Mouse (Mus musculus) forebrain, embryonic 13.5 days (tissue): ENCODE results near the gene Kank1. TPM values are rescaled to one million over a fixed set of nuclear protein-coding genes. Genes with fewer than 3 reads are reported as not detected.

Experiments
- ATAC-seq: fragments of 200-750 bp; cut with Nextera tagmentation; 2 replicates; pipeline ENCODE4 v1.8.0; 2017
- H3K27ac ChIP-seq: fragments of 300-500 bp; sonication (generic); 2 replicates; pipeline ENCODE4 v1.5.1; 2015; ENCODE audit warnings: inconsistent platforms, mild to moderate bottlenecking, moderate library complexity
- H3K27me3 ChIP-seq: fragments of 300-500 bp; sonication (generic); 2 replicates; pipeline ENCODE4 v1.6.1; 2015; ENCODE audit warnings: mild to moderate bottlenecking, inconsistent platforms
- H3K36me3 ChIP-seq: fragments of 300-500 bp; sonication (generic); 2 replicates; pipeline ENCODE4 v1.6.1; 2015; ENCODE audit warnings: mild to moderate bottlenecking, inconsistent platforms; ENCODE audit not compliant: poor library complexity, severe bottlenecking
- H3K4me1 ChIP-seq: fragments of 300-500 bp; sonication (generic); 2 replicates; pipeline ENCODE4 v1.6.1; 2015; ENCODE audit warnings: inconsistent platforms
- H3K4me2 ChIP-seq: fragments of 300-500 bp; sonication (generic); 2 replicates; pipeline ENCODE4 v1.6.1; 2015; ENCODE audit warnings: inconsistent platforms, mild to moderate bottlenecking, moderate library complexity
- H3K4me3 ChIP-seq: fragments of 300-500 bp; sonication (generic); 2 replicates; pipeline ENCODE4 v1.5.1; 2015; ENCODE audit warnings: mild to moderate bottlenecking, inconsistent platforms
- H3K9ac ChIP-seq: fragments of 300-500 bp; sonication (generic); 2 replicates; pipeline ENCODE4 v1.6.1; 2015; ENCODE audit warnings: mild to moderate bottlenecking, inconsistent platforms
- H3K9me3 ChIP-seq: fragments of 300-500 bp; sonication (generic); replicated peaks from 2 replicates; pipeline ENCODE4 v1.6.1; 2016; ENCODE audit warnings: inconsistent platforms
- WGBS: fragments of 180-500 bp; shearing (Covaris S2); methylation state at CpG from one replicate; pipeline ENCODE4 v1.1.7; 2015; 5-methylcytosine and 5-hydroxymethylcytosine counted together
- polyA plus RNA-seq: library from polyadenylated mRNA; unstranded; fragments of >200 nt; fragmentation: Nextera tagmentation; extraction: Ambion mirVana; gene quantifications from 2 replicates; pipeline ENCODE4 v1.2.1, GENCODE M21; 2015

The Kank1 gene
- polyA plus RNA-seq, 1 experiment from 2014 or later, result 2.7 TPM

GRCm38 (mm10) chr19:25376871-25377270, 140.1 kb downstream of the Kank1 start:
- no peak for ATAC-seq
- H3K36me3 ChIP-seq, result no peaks in the 10 kb centered on the region
- no peak overlapping the region for H3K4me3 ChIP-seq
- H3K9ac ChIP-seq, result no peak overlapping the region
- peaks cover 12% of the 10 kb centered on the region for H3K4me1 ChIP-seq
- 88% methylated on average over 13 of the region's 13 CpGs for WGBS
- no peak overlapping the region for H3K27ac ChIP-seq
- no peaks in the 10 kb centered on the region for H3K27me3 ChIP-seq
- no peak overlapping the region for H3K4me2 ChIP-seq
- no peaks in the 10 kb centered on the region for H3K9me3 ChIP-seq

DNA sequence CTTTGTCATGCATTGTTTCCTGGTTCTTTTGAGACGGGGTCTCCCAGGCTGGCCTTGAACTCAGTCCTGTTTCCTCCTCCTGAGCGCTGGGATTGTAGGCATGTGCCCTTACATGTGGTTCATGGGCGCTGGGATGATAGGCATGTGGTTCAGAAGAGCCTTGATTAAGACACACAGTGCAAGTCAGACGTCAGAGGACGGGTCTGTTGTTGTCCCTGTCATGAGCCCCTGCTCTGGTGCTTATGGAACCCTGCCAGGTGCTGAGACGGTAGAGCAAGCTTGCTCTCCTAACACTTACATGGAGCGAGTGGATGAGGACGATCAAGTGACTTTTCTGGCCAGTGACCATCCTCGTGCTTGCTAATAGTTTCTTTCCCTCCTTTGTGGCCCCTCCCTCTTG, 143.9 kb downstream of the Kank1 start:
- H3K4me1 ChIP-seq, result peaks cover 8% of the 10 kb centered on the region
- H3K27me3 ChIP-seq, result no peaks in the 10 kb centered on the region
- no peak overlapping the region for H3K9ac ChIP-seq
- ATAC-seq, result no peak
- WGBS, result 85% methylated on average over 9 of the region's 9 CpGs
- no peak overlapping the region for H3K27ac ChIP-seq
- no peak overlapping the region for H3K4me2 ChIP-seq
- H3K9me3 ChIP-seq, result no peaks in the 10 kb centered on the region
- no peaks in the 10 kb centered on the region for H3K36me3 ChIP-seq
- no peak overlapping the region for H3K4me3 ChIP-seq

GRCm38 (mm10) chr19:25381972-25382371, 145.2 kb downstream of the Kank1 start:
- Histone ChIP-seq H3K27me3 (no peaks in the 10 kb centered on the region), H3K36me3 (no peaks in the 10 kb centered on the region), H3K4me1 (peaks cover 8% of the 10 kb centered on the region), H3K4me3 (no peak overlapping the region), H3K4me2 (no peak overlapping the region), H3K9me3 (no peaks in the 10 kb centered on the region), H3K27ac (no peak overlapping the region), H3K9ac (no peak overlapping the region)
- no peak for ATAC-seq
- 55% methylated on average over 7 of the region's 7 CpGs for WGBS

DNA sequence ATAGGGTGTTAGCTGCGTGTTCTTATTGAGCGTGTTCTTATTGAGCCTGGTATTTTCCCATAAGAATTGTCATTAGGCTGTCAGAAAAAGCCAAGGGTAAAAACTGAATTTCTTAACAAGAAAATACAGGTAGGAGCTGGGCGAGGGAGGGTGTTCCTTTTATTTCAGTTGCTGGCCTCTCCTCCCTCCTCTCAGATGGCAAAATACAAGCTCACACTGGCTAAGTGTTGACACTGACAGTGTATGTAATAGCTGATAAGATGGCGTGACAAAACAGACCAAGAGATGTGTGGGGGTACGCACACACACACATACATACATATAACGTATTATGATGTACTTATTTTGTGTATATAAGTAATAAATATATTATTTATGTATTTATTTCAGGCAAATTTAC, 145.7 kb downstream of the Kank1 start:
- H3K4me1 ChIP-seq, result peaks cover 8% of the 10 kb centered on the region

DNA sequence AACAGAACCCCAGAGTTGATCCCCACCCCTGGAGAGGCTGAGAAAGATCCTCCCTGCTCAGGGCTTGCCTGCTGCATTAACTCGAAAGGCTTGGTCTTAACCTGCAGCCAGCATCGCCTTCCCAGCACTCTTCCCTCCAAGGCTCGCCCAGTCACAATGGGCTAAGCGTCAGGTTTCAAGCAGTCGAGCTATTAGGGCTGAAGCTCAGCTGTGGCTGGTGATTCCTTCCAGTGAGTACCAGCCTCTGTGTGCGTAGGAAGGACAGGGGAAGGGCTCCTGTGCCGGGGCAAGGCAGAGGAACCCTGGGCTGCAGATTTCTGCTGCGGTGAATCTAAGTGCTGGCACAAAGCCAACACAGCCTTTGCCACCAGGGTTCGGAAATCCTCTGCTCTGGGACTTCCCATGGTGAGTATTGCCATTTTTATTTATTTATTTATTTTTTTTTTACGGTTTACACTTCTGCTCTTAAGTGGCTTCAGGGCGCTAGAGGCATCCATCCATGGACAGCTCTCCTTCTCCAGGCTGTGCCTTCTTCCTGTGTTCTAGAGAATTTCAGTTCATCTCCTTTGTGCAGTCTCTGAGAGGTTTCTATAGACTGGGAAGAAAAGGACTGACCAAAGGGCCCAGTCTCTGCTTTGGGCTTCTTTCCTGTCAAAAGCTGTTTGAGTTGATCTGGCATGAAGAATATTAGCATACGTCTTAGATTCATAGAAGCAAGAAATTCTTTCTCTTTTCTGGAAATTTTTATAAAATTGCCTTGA, 146.8 kb downstream of the Kank1 start:
- no peaks in the 10 kb centered on the region for H3K36me3 ChIP-seq
- 0 out of 2 replicates have a peak overlapping the region, but pooled peaks have one; percentile 31 for H3K9ac ChIP-seq
- no peak overlapping the region for H3K27ac ChIP-seq
- 10% methylated on average over 12 of the region's 12 CpGs for WGBS
- ATAC-seq, result no peak
- H3K9me3 ChIP-seq, result no peaks in the 10 kb centered on the region
- peak overlapping the region; percentile 27; the same call in 1 of the 2 replicates for H3K4me2 ChIP-seq
- peaks cover 8% of the 10 kb centered on the region for H3K4me1 ChIP-seq
- no peak overlapping the region for H3K4me3 ChIP-seq
- no peaks in the 10 kb centered on the region for H3K27me3 ChIP-seq

More for the DNA sequence above, 145.7 kb downstream of the Kank1 start:
- no peaks in the 10 kb centered on the region for H3K27me3 ChIP-seq
- no peak overlapping the region for H3K4me3 ChIP-seq
- no peak overlapping the region for H3K9ac ChIP-seq
- 91% methylated on average over 6 of the region's 6 CpGs for WGBS
- H3K4me2 ChIP-seq, result no peak overlapping the region
- no peak for ATAC-seq
- no peaks in the 10 kb centered on the region for H3K36me3 ChIP-seq
- no peaks in the 10 kb centered on the region for H3K9me3 ChIP-seq
- no peak overlapping the region for H3K27ac ChIP-seq

DNA sequence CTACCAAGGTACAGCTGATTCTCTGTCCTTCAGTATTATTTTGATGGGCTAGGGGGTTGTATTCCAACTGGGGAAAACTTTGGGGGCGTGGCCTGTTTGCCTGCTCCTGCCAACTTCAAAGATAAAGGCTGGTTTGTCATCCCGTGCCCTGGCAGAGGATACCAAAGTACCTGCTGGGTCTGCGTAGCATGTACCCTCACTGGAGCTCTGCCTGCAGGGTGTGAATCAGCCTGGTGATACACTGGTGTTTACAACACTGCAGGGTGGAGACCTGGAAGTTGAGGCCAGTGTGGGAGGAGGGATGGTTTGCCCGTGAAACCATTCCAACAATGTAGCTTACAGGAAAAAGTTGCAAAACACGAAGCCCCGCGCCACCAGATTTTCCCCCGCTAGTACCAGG, 149.2 kb downstream of the Kank1 start:
- no peak for ATAC-seq

GRCm38 (mm10) chr19:25386679-25387470, 150.1 kb downstream of the Kank1 start:
- Histone ChIP-seq H3K9me3 (no peaks in the 10 kb centered on the region), H3K27ac (no peak overlapping the region), H3K4me2 (no peak overlapping the region), H3K4me3 (no peak overlapping the region), H3K36me3 (no peaks in the 10 kb centered on the region), H3K27me3 (no peaks in the 10 kb centered on the region), H3K9ac (no peak overlapping the region), H3K4me1 (peaks cover 8% of the 10 kb centered on the region)
- no peak for ATAC-seq
- 89% methylated on average over 16 of the region's 16 CpGs for WGBS

More for the DNA sequence above, 149.2 kb downstream of the Kank1 start:
- Histone ChIP-seq H3K4me1 (peaks cover 8% of the 10 kb centered on the region), H3K4me2 (no peak overlapping the region), H3K27me3 (no peaks in the 10 kb centered on the region), H3K9me3 (no peaks in the 10 kb centered on the region), H3K9ac (no peak overlapping the region), H3K36me3 (no peaks in the 10 kb centered on the region), H3K27ac (no peak overlapping the region), H3K4me3 (no peak overlapping the region)
- 80% methylated on average over 8 of the region's 8 CpGs for WGBS

- no peak for ATAC-seq
- Histone ChIP-seq H3K4me1 (peaks cover 8% of the 10 kb centered on the region), H3K27me3 (no peaks in the 10 kb centered on the region), H3K27ac (no peak overlapping the region), H3K9ac (no peak overlapping the region), H3K4me3 (no peak overlapping the region), H3K9me3 (no peaks in the 10 kb centered on the region), H3K4me2 (no peak overlapping the region), H3K36me3 (no peaks in the 10 kb centered on the region)
- 78% methylated on average over 18 of the region's 18 CpGs for WGBS
Measured at GRCm38 (mm10) chr19:25387902-25388301, 151.1 kb downstream of the Kank1 start.

DNA sequence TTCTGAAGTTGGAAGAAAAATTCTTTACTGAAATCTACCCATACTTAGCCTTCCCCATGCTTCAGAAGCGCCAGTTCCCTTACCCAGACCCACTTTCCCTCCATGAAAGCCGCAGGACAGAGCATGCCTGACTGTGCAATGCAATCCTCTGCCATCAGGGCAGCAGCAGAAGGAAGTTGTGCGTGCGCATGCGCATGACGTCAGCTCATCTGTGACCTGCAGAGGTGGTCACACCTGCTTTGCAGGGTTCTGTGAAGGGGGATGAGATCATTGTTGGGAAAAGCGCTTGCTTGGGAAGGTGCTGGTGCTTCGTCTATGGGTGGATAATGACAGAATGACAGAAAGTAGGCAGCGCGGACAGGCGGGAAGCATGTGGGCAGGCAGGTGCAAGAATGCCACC, 155.4 kb downstream of the Kank1 start:
- WGBS, result 96% methylated on average over 11 of the region's 11 CpGs
- Histone ChIP-seq H3K27ac (no peak overlapping the region), H3K4me3 (no peak overlapping the region), H3K4me2 (no peak overlapping the region), H3K9ac (no peak overlapping the region), H3K36me3 (no peaks in the 10 kb centered on the region), H3K27me3 (no peaks in the 10 kb centered on the region), H3K4me1 (0 out of 2 replicates have a peak, but pooled peaks cover 7% of the 10 kb centered on the region), H3K9me3 (no peaks in the 10 kb centered on the region)
- ATAC-seq, result no peak

DNA sequence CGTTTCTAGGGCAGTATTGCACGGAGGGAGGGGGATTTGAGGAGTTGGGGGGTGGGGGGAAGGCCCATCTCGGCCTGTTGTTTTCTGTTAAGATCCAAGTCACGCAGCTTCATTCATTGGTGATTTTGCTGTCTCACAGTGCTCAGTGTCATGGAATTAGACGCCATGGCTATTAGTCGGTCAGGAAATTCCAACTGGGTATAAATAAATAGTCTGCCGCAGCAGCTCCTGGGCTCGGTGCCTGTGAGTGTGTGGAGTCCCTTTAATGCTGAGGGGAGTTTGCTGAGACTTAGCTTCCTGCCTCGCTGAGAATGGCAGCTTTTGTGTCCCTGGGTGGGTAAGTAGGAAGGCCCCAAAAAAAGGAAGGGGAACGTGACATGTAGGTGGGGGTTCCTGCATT, 158.3 kb downstream of the Kank1 start:
- Histone ChIP-seq H3K36me3 (no peaks in the 10 kb centered on the region), H3K9ac (no peak overlapping the region), H3K9me3 (no peaks in the 10 kb centered on the region), H3K27ac (no peak overlapping the region), H3K27me3 (peaks cover 11% of the 10 kb centered on the region; the same call in 1 of the 2 replicates), H3K4me1 (peaks cover 16% of the 10 kb centered on the region), H3K4me3 (no peak overlapping the region), H3K4me2 (peak overlapping the region; percentile 26)
- ATAC-seq, result peak; percentile 62
- WGBS, result 24% methylated on average over 10 of the region's 10 CpGs

DNA sequence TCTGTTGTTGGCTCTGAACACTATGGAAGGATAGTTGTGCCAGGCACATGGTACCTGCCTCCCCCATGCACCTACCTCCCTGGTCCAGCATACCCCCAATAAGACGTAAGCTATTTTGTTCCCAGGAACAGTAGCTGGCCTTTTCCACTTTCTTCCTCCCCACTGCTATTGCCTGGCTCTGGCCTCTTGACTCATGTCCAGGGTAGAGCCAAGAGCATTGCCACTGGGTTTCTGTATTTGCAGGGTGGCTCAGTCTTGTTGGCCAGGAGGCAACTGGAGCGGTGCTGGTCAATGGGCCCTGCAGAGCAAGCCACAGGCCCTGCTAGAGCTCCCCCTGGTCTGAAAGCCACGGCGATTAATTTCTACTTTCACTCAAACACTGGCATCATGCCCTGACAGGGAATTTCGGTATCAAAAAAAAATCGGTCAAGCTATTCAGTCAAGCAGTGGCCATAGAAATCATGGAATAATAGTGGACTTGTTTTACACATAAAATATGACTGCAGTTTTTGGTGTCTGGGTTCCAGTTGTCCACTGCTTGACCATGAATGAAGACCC, 160.0 kb downstream of the Kank1 start:
- Histone ChIP-seq H3K27me3 (peaks cover 14% of the 10 kb centered on the region; the same call in 1 of the 2 replicates), H3K9me3 (no peaks in the 10 kb centered on the region), H3K9ac (no peak overlapping the region), H3K4me1 (peaks cover 34% of the 10 kb centered on the region), H3K4me2 (no peak overlapping the region), H3K36me3 (no peaks in the 10 kb centered on the region), H3K27ac (no peak overlapping the region), H3K4me3 (no peak overlapping the region)
- no peak for ATAC-seq
- WGBS, result 90% methylated on average over 6 of the region's 6 CpGs
